Mouse (Mus musculus) ES-E14 (cell line): ENCODE measurements around the gene Mbd4.

Experiments
- CHD2 ChIP-seq: IDR thresholded peaks from 2 replicates; pipeline ENCODE4 v1.6.1; 2014; ENCODE audit warnings: mild to moderate bottlenecking, low read depth, low read length, inconsistent platforms
- HCFC1 ChIP-seq: IDR thresholded peaks from 2 replicates; pipeline ENCODE4 v1.6.1; 2012; ENCODE audit warnings: low read length, inconsistent platforms, borderline replicate concordance; ENCODE audit not compliant: insufficient read depth
- MAFK ChIP-seq: IDR thresholded peaks from 2 replicates; pipeline ENCODE4 v1.6.1; 2014; ENCODE audit warnings: mild to moderate bottlenecking, low read depth, low read length, inconsistent platforms; ENCODE audit not compliant: insufficient read depth
- ZC3H11A ChIP-seq: IDR thresholded peaks from 2 replicates; pipeline ENCODE4 v1.6.1; 2012; ENCODE audit warnings: low read depth, mild to moderate bottlenecking, inconsistent platforms, low read length, borderline replicate concordance
- ZNF384 ChIP-seq: IDR thresholded peaks from 2 replicates; pipeline ENCODE4 v1.6.1; 2012; ENCODE audit warnings: low read depth, low read length, inconsistent platforms

DNA sequence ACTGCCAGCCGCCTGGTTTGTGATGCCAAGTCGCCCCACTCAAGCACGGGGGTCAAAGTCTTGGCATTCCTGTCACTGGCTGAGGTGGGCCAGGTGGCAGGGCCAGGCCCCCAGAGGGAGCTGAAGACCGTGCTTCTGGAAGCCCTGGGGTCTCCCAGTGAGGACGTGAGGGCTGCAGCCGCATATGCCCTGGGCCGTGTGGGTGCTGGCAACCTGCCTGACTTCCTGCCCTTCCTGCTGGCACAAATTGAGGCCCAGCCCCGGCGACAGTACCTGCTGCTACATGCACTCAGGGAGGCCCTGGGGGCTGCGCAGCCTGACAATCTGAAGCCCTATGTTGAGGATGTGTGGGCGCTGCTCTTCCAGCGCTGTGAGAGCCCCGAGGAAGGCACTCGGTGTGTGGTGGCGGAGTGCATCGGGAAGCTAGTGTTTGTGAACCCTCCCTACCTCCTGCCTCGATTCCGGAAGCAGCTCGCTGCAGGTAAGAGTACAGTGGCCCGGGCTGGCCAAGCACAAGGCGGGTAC is 60.4 kb downstream of the Mbd4 start:
- no peak for TF ChIP-seq ZC3H11A
- no peak for TF ChIP-seq CHD2
- no peak for TF ChIP-seq HCFC1
- TF ChIP-seq ZNF384: no peak
- no peak for TF ChIP-seq MAFK
